Mouse (Mus musculus) kidney, embryonic 16.5 days (tissue): ENCODE measurements around the gene Prkd3. TPM values are rescaled to one million over a fixed set of nuclear protein-coding genes. Genes with fewer than 3 reads are reported as not detected.

Experiments used
- ATAC-seq: fragments of 200-750 bp; cut with Nextera tagmentation; 2 replicates; pipeline ENCODE4 v1.8.0; 2017; ENCODE audit warnings: moderate TSS enrichment; ENCODE audit not compliant: low FRiP score, low TSS enrichment
- H3K27ac ChIP-seq: fragments of 300-500 bp; sonication (generic); 2 replicates; pipeline ENCODE4 v1.5.1; 2014; ENCODE audit warnings: low read length
- H3K27me3 ChIP-seq: fragments of 300-500 bp; sonication (generic); 2 replicates; pipeline ENCODE4 v1.6.1; 2014; ENCODE audit warnings: low read length, control low read depth, mixed read lengths; ENCODE audit not compliant: insufficient read depth
- H3K36me3 ChIP-seq: fragments of 300-500 bp; sonication (generic); 2 replicates; pipeline ENCODE4 v1.6.1; 2014; ENCODE audit warnings: low read length, control low read depth, mixed read lengths; ENCODE audit not compliant: insufficient read depth
- H3K4me1 ChIP-seq: fragments of 300-500 bp; sonication (generic); 2 replicates; pipeline ENCODE4 v1.6.1; 2014; ENCODE audit warnings: low read length, control low read depth, mixed read lengths; ENCODE audit not compliant: insufficient read depth
- H3K4me2 ChIP-seq: fragments of 300-500 bp; sonication (generic); replicated peaks from 2 replicates; pipeline ENCODE4 v1.6.1; 2014; ENCODE audit warnings: low read depth, low read length
- H3K4me3 ChIP-seq: fragments of 300-500 bp; sonication (generic); 2 replicates; pipeline ENCODE4 v1.5.1; 2014; ENCODE audit warnings: mild to moderate bottlenecking, low read length
- H3K9ac ChIP-seq: fragments of 300-500 bp; sonication (generic); replicated peaks from 2 replicates; pipeline ENCODE4 v1.6.1; 2014; ENCODE audit warnings: low read length
- H3K9me3 ChIP-seq: fragments of 300-500 bp; sonication (generic); 2 replicates; pipeline ENCODE4 v1.6.1; 2016; ENCODE audit warnings: low read length, control low read depth
- WGBS: fragments of 180-500 bp; shearing (Covaris S2); extraction: QIAGEN DNeasy Blood & Tissue Kit; methylation state at CpG from one replicate; pipeline ENCODE4 v1.1.7; 2014; 5-methylcytosine and 5-hydroxymethylcytosine counted together
- polyA plus RNA-seq: library from polyadenylated mRNA; unstranded; fragments of >200 nt; fragmentation: Nextera tagmentation; extraction: Ambion mirVana; gene quantifications from 2 replicates; pipeline ENCODE4 v1.2.1, GENCODE M21; 2015

Gene Prkd3
- polyA plus RNA-seq, 1 experiment from 2014 or later: 41.4 TPM

DNA sequence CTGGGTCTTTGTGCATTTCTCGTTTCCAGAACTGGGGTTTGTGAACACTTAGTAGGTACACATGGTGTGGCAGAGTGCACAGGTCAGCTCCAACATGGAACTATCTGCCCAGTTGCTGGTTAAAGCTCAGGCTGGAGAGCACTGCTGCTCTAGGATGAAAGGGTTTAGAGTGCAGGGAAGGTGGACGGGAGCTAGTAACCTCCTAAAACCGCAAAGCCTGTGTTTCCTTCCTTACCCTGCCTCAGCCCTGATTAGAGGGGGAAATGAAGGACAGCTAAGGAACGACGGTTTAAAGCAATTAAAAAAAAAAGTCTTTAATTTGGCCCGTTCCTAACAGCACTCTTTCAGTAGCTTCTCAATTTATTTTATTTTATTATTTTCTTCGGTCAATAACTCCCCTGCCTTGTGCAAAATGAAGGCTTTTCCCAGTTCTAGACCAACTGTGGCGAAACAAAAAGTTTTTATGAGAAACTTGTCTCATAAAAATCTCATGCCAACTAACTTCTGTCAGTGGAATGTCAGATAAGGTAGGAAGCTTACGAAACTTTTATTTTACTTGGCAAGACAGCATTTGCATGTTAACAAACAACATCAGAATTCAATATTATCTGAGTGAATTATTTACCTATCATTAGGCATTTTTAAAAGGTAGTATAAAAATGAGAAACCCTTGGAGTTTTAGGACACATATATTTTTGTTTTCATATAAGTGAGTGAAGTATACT is 28.2 kb downstream of the Prkd3 start:
- H3K27ac ChIP-seq: no peak overlapping the region
- no peaks in the 10 kb centered on the region for H3K36me3 ChIP-seq
- H3K9me3 ChIP-seq: no peaks in the 10 kb centered on the region
- no peak overlapping the region for H3K4me3 ChIP-seq
- 60% methylated on average over 9 of the region's 9 CpGs for WGBS
- ATAC-seq: no peak
- H3K4me2 ChIP-seq: no peak overlapping the region
- H3K4me1 ChIP-seq: peaks cover 7% of the 10 kb centered on the region; the same call in 1 of the 2 replicates
- no peaks in the 10 kb centered on the region for H3K27me3 ChIP-seq
- H3K9ac ChIP-seq: no peak overlapping the region

DNA sequence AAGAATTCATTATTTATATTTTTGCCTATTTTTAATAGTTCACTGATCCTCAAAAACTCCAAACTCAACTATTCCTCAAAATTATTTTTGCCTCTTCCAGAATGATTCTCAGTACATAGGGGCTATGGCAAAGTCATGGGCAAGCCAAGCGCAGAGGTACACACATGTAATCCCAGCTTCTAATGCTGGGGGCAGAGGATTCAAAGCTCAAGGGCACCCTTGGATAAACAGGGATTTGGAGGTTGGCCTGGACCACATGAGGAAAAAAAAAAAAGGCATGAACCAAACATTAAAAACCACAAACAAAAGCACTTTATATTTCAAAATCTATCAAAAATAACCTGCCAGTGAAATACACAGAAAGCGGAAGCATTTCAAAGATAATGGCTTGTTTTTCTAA is 29.1 kb downstream of the Prkd3 start:
- no peak overlapping the region for H3K4me2 ChIP-seq
- no peak overlapping the region for H3K27ac ChIP-seq
- H3K9ac ChIP-seq: no peak overlapping the region
- H3K9me3 ChIP-seq: no peaks in the 10 kb centered on the region
- no peak overlapping the region for H3K4me3 ChIP-seq
- H3K36me3 ChIP-seq: no peaks in the 10 kb centered on the region
- no peaks in the 10 kb centered on the region for H3K27me3 ChIP-seq
- 97% methylated on average over 2 of the region's 2 CpGs for WGBS
- ATAC-seq: no peak
- H3K4me1 ChIP-seq: peaks cover 10% of the 10 kb centered on the region; the same call in 1 of the 2 replicates

GRCm38 (mm10) chr17:78989015-78989414 is 31.6 kb downstream of the Prkd3 start:
- ATAC-seq: 0 out of 2 replicates have a peak, but pooled peaks have one; percentile 23
- Histone ChIP-seq H3K9ac (no peak overlapping the region), H3K4me2 (no peak overlapping the region), H3K36me3 (no peaks in the 10 kb centered on the region), H3K4me1 (peaks cover 3% of the 10 kb centered on the region; the same call in 1 of the 2 replicates), H3K9me3 (no peaks in the 10 kb centered on the region), H3K4me3 (no peak overlapping the region), H3K27me3 (no peaks in the 10 kb centered on the region), H3K27ac (no peak overlapping the region)
- 56% methylated on average over 8 of the region's 8 CpGs for WGBS

- Histone ChIP-seq H3K36me3 (peaks cover 22% of the 10 kb centered on the region), H3K9ac (no peak overlapping the region)
Measured at GRCm38 (mm10) chr17:78983736-78984135, 36.9 kb downstream of the Prkd3 start.

GRCm38 (mm10) chr17:78983166-78983565 is 37.5 kb downstream of the Prkd3 start:
- 0 out of 2 replicates have a peak, but pooled peaks cover 3% of the 10 kb centered on the region for H3K4me1 ChIP-seq
- peaks cover 22% of the 10 kb centered on the region for H3K36me3 ChIP-seq
- no peaks in the 10 kb centered on the region for H3K9me3 ChIP-seq
- no peak overlapping the region for H3K4me2 ChIP-seq
- no peak overlapping the region for H3K4me3 ChIP-seq
- H3K9ac ChIP-seq: no peak overlapping the region
- WGBS: 95% methylated on average over 8 of the region's 8 CpGs
- no peak for ATAC-seq
- no peaks in the 10 kb centered on the region for H3K27me3 ChIP-seq
- no peak overlapping the region for H3K27ac ChIP-seq

More at GRCm38 (mm10) chr17:78983736-78984135, 36.9 kb downstream of the Prkd3 start:
- Histone ChIP-seq H3K4me1 (0 out of 2 replicates have a peak, but pooled peaks cover 3% of the 10 kb centered on the region), H3K27me3 (no peaks in the 10 kb centered on the region), H3K9me3 (no peaks in the 10 kb centered on the region), H3K4me2 (no peak overlapping the region), H3K4me3 (no peak overlapping the region), H3K27ac (no peak overlapping the region)
- 82% methylated on average over 3 of the region's 3 CpGs for WGBS
- ATAC-seq: no peak

GRCm38 (mm10) chr17:78968500-78968899 is 52.1 kb downstream of the Prkd3 start:
- H3K4me1 ChIP-seq: no peaks in the 10 kb centered on the region
- H3K27ac ChIP-seq: no peak overlapping the region
- 86% methylated on average over 3 of the region's 3 CpGs for WGBS
- H3K36me3 ChIP-seq: peaks cover 25% of the 10 kb centered on the region; the same call in 1 of the 2 replicates
- H3K9me3 ChIP-seq: no peaks in the 10 kb centered on the region
- ATAC-seq: no peak
- H3K9ac ChIP-seq: no peak overlapping the region
- no peaks in the 10 kb centered on the region for H3K27me3 ChIP-seq
- H3K4me3 ChIP-seq: no peak overlapping the region
- H3K4me2 ChIP-seq: no peak overlapping the region

GRCm38 (mm10) chr17:78966092-78966883 is 54.3 kb downstream of the Prkd3 start:
- H3K4me3 ChIP-seq: no peak overlapping the region
- no peak overlapping the region for H3K27ac ChIP-seq
- no peak overlapping the region for H3K4me2 ChIP-seq
- no peaks in the 10 kb centered on the region for H3K27me3 ChIP-seq
- H3K36me3 ChIP-seq: peaks cover 28% of the 10 kb centered on the region
- no peaks in the 10 kb centered on the region for H3K9me3 ChIP-seq
- WGBS: 93% methylated on average over 11 of the region's 11 CpGs
- ATAC-seq: no peak
- no peak overlapping the region for H3K9ac ChIP-seq
- no peaks in the 10 kb centered on the region for H3K4me1 ChIP-seq

DNA sequence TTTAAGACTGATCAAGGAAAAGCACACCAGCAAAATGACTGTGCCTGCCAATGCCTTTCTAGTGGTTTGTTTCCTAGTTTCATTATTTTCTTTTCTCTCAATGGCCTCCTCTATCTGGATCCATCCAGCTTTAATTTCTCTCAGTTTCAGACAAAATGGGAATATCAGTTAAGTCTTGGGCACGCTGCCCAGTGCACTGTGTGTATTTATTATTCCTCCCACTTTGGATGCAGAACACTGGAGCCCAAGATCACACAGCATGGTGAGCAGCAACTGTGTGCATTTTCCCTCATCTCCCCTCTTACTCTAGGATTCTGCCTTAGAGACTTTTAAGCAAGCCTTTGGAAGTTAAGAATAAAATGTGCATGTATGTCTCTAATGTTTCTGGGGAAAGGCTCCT is 56.2 kb downstream of the Prkd3 start:
- no peak overlapping the region for H3K4me3 ChIP-seq
- 81% methylated on average over 1 of the region's 1 CpGs for WGBS
- ATAC-seq: no peak
- no peak overlapping the region for H3K9ac ChIP-seq
- H3K27ac ChIP-seq: no peak overlapping the region
- H3K36me3 ChIP-seq: peaks cover 37% of the 10 kb centered on the region
- no peak overlapping the region for H3K4me2 ChIP-seq
- no peaks in the 10 kb centered on the region for H3K9me3 ChIP-seq
- no peaks in the 10 kb centered on the region for H3K27me3 ChIP-seq
- no peaks in the 10 kb centered on the region for H3K4me1 ChIP-seq

DNA sequence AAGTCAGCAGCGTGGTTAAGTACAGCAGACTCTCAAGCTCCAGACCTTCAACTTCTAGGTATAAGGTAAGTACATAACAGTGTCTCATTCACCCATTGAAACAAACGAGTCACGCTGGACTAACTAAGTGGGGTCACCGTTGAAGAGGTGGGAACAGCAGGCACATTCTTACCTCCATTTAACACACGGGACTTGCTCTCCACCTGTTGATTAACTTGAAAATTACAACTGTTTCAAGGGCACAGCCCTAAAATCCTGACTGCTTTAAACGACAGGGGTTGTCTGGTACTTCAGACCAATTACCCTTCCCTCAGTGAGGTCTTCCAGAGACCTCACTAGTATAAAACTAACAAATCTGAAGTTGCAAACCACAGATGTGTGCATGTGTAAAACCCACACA is 61.1 kb downstream of the Prkd3 start:
- Histone ChIP-seq H3K4me3 (no peak overlapping the region), H3K27ac (no peak overlapping the region), H3K4me1 (no peaks in the 10 kb centered on the region), H3K9ac (no peak overlapping the region), H3K36me3 (peaks cover 50% of the 10 kb centered on the region), H3K4me2 (no peak overlapping the region), H3K27me3 (no peaks in the 10 kb centered on the region), H3K9me3 (no peaks in the 10 kb centered on the region)
- ATAC-seq: no peak
- WGBS: 74% methylated on average over 6 of the region's 6 CpGs

DNA sequence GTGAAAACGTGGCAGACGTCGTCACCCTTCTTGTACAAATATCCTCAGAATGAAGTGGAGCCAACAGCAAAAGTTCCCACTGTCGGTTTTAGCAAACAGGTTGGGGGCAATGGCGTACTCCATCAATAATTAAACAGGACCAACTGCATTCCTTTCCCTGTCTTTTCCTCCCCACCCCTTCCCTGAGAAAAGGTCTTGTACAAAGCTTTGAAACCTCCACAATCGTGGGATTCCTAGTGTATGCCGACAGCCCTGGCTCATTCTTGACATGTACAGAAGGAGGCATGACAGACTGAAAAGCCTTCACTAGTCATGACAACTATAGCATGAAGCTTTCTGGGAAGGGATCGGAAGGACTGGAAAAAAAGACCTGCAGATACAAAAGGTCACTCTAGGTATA is 67.4 kb downstream of the Prkd3 start:
- WGBS: 73% methylated on average over 8 of the region's 8 CpGs
- Histone ChIP-seq H3K9ac (no peak overlapping the region), H3K4me1 (no peaks in the 10 kb centered on the region), H3K27ac (no peak overlapping the region; the same call in 1 of the 2 replicates), H3K27me3 (no peaks in the 10 kb centered on the region), H3K36me3 (peaks cover 38% of the 10 kb centered on the region), H3K4me3 (no peak overlapping the region), H3K9me3 (no peaks in the 10 kb centered on the region), H3K4me2 (no peak overlapping the region)
- ATAC-seq: no peak
